Mouse (Mus musculus) E14TG2a.4 (cell line): ENCODE results near the gene Trim8.

Experiments
- CTCF ChIP-seq: conservative IDR thresholded peaks from 2 replicates; pipeline ENCODE4 v1.5.1; 2014; ENCODE audit warnings: low read length
- NANOG ChIP-seq: IDR thresholded peaks from 2 replicates; pipeline ENCODE4 v1.6.1; 2014; ENCODE audit warnings: borderline replicate concordance, low read length, mixed read lengths
- POU5F1 ChIP-seq: IDR thresholded peaks from 2 replicates; pipeline ENCODE4 v1.6.1; 2014; ENCODE audit warnings: low read length, borderline replicate concordance

- TF ChIP-seq CTCF (no peak), POU5F1 (peak; percentile 94), NANOG (peak; percentile 49; the same call in 1 of the 2 replicates)
These were observed 4.3 kb upstream of the Trim8 start for GRCm38 (mm10) chr19:46497230-46497629.
